Mouse (Mus musculus) CH12.LX (cell line): ENCODE data around the gene Lin7b. TPM values are rescaled to one million over a fixed set of nuclear protein-coding genes. Genes with fewer than 3 reads are reported as not detected.

ENCODE experiments used
- DNase-seq: peaks from one replicate; pipeline ENCODE4 v3.0.0-alpha.2; 2013; ENCODE audit errors: extremely low read depth
- H3K27ac ChIP-seq: 2 replicates; pipeline ENCODE4 v1.5.1; 2012; ENCODE audit warnings: low read depth, mild to moderate bottlenecking, control low read depth, moderate library complexity; ENCODE audit not compliant: insufficient read depth
- H3K27me3 ChIP-seq: replicated peaks from 2 replicates; pipeline ENCODE3; 2012; ENCODE audit warnings: inconsistent platforms
- H3K36me3 ChIP-seq, 2 experiments: replicated peaks in 1 of 2; 2 replicates each; pipeline versions ENCODE3 to v1.6.1; 2012; ENCODE audit warnings: inconsistent platforms in 1 of 2, low read length in 1 of 2, mild to moderate bottlenecking in 1 of 2, mixed read lengths in 1 of 2, moderate library complexity in 1 of 2; ENCODE audit not compliant: control insufficient read depth in 1 of 2, insufficient read depth in 1 of 2
- H3K4me1 ChIP-seq, 2 experiments: 2 replicates each; pipeline ENCODE4 v1.6.1; 2012; ENCODE audit warnings: inconsistent platforms in 1 of 2, moderate library complexity in 1 of 2; ENCODE audit not compliant: insufficient read depth in 2 of 2, control insufficient read depth in 1 of 2
- H3K4me2 ChIP-seq: 2 replicates; pipeline ENCODE4 v1.6.1; 2012; ENCODE audit warnings: low read depth, mild to moderate bottlenecking, control low read depth; ENCODE audit not compliant: poor library complexity, insufficient read depth, severe bottlenecking
- H3K4me3 ChIP-seq, 3 experiments: fragments of 150-350 bp in 1 of 3; sonication (generic) in 1 of 3; replicated peaks in 1 of 3; 2 replicates each; pipeline versions ENCODE3 to v1.5.1; 2011 to 2012; ENCODE audit warnings: low read depth in 2 of 3, low read length in 2 of 3, mild to moderate bottlenecking in 2 of 3, moderate library complexity in 2 of 3, control low read depth in 1 of 3, improper control_type of control experiment in 1 of 3, inconsistent platforms in 1 of 3, mixed read lengths in 1 of 3; ENCODE audit not compliant: poor library complexity in 1 of 3
- H3K79me2 ChIP-seq: replicated peaks from 2 replicates; pipeline ENCODE4 v1.6.1; 2012; ENCODE audit warnings: mild to moderate bottlenecking, moderate library complexity; ENCODE audit not compliant: control insufficient read depth, poor library complexity, insufficient read depth, severe bottlenecking; ENCODE audit errors: extremely low read depth
- H3K9ac ChIP-seq: 2 replicates; pipeline ENCODE4 v1.6.1; 2012; ENCODE audit warnings: low read depth, mild to moderate bottlenecking, control low read depth, moderate library complexity; ENCODE audit not compliant: insufficient read depth
- H3K9me3 ChIP-seq: replicated peaks from 2 replicates; pipeline ENCODE3; 2012; ENCODE audit warnings: low read length, inconsistent platforms, mixed read lengths
- BHLHE40 ChIP-seq: IDR thresholded peaks from 2 replicates; pipeline ENCODE4 v1.6.1; 2011; ENCODE audit warnings: mild to moderate bottlenecking, low read depth, low read length, improper control_type of control experiment
- CHD1 ChIP-seq: IDR thresholded peaks from 2 replicates; pipeline ENCODE4 v1.6.1; 2012; ENCODE audit warnings: low read depth, low read length, improper control_type of control experiment, inconsistent platforms
- CHD2 ChIP-seq: IDR thresholded peaks from 2 replicates; pipeline ENCODE4 v1.6.1; 2011; ENCODE audit warnings: low read length, improper control_type of control experiment
- CTCF ChIP-seq, 2 experiments: IDR thresholded peaks in 1 of 2; conservative IDR thresholded peaks in 1 of 2; 2 replicates each; pipeline ENCODE4 v1.5.1; 2011 to 2012; ENCODE audit warnings: low read depth in 2 of 2, low read length in 2 of 2, improper control_type of control experiment in 1 of 2, inconsistent platforms in 1 of 2, mild to moderate bottlenecking in 1 of 2, moderate library complexity in 1 of 2
- HCFC1 ChIP-seq: IDR thresholded peaks from 2 replicates; pipeline ENCODE4 v1.6.1; 2012; ENCODE audit warnings: low read depth, mild to moderate bottlenecking, inconsistent platforms, low read length, improper control_type of control experiment
- JUND ChIP-seq: conservative IDR thresholded peaks from 2 replicates; pipeline ENCODE4 v1.6.1; 2011; ENCODE audit warnings: low read depth, low read length, improper control_type of control experiment
- KAT2A ChIP-seq: IDR thresholded peaks from 2 replicates; pipeline ENCODE4 v1.6.1; 2012; ENCODE audit warnings: low read length, improper control_type of control experiment, inconsistent platforms; ENCODE audit not compliant: insufficient replicate concordance
- MAX ChIP-seq: IDR thresholded peaks from 2 replicates; pipeline ENCODE4 v1.6.1; 2011; ENCODE audit warnings: low read length, improper control_type of control experiment
- MAZ ChIP-seq: IDR thresholded peaks from 2 replicates; pipeline ENCODE4 v1.6.1; 2012; ENCODE audit warnings: low read depth, mild to moderate bottlenecking, inconsistent platforms, low read length, improper control_type of control experiment, moderate library complexity
- MEF2A ChIP-seq: IDR thresholded peaks from 2 replicates; pipeline ENCODE4 v1.6.1; 2014; ENCODE audit warnings: low read depth, mild to moderate bottlenecking, inconsistent platforms, low read length, improper control_type of control experiment, borderline replicate concordance
- NELFE ChIP-seq: IDR thresholded peaks from 2 replicates; pipeline ENCODE4 v1.6.1; 2011; ENCODE audit warnings: low read depth, low read length, improper control_type of control experiment
- POLR2AphosphoS2 ChIP-seq: IDR thresholded peaks from 2 replicates; pipeline ENCODE4 v1.6.1; 2011; ENCODE audit warnings: low read depth, low read length, improper control_type of control experiment
- SIN3A ChIP-seq: IDR thresholded peaks from 2 replicates; pipeline ENCODE4 v1.6.1; 2012; ENCODE audit warnings: low read length, improper control_type of control experiment, inconsistent platforms
- TBP ChIP-seq: conservative IDR thresholded peaks from 2 replicates; pipeline ENCODE4 v1.6.1; 2011; ENCODE audit warnings: low read depth, low read length, improper control_type of control experiment
- TCF12 ChIP-seq: IDR thresholded peaks from 2 replicates; pipeline ENCODE4 v1.6.1; 2014; ENCODE audit warnings: low read depth, mild to moderate bottlenecking, inconsistent platforms, low read length, improper control_type of control experiment
- USF1 ChIP-seq: IDR thresholded peaks from 2 replicates; pipeline ENCODE4 v1.6.1; 2014; ENCODE audit warnings: low read depth, mild to moderate bottlenecking, inconsistent platforms, low read length, improper control_type of control experiment
- USF2 ChIP-seq: conservative IDR thresholded peaks from 2 replicates; pipeline ENCODE4 v1.6.1; 2011; ENCODE audit warnings: low read depth, low read length, improper control_type of control experiment
- ZC3H11A ChIP-seq: IDR thresholded peaks from 2 replicates; pipeline ENCODE4 v1.6.1; 2012; ENCODE audit warnings: low read depth, mild to moderate bottlenecking, inconsistent platforms, low read length, improper control_type of control experiment
- ZKSCAN1 ChIP-seq: IDR thresholded peaks from 2 replicates; pipeline ENCODE4 v1.6.1; 2012; ENCODE audit warnings: low read depth, inconsistent platforms, low read length, improper control_type of control experiment, borderline replicate concordance
- ZNF384 ChIP-seq: IDR thresholded peaks from 2 replicates; pipeline ENCODE4 v1.6.1; 2012; ENCODE audit warnings: low read depth, low read length, improper control_type of control experiment, inconsistent platforms
- dilution Hi-C: fragments of 300-500 bp; cut with MboI; formaldehyde crosslinking; loops from 2 replicates; pipeline ENCODE4 v1.14.3; 2020; ENCODE audit warnings: low sequenced_read_pairs; ENCODE audit not compliant: extremely low pct_unique_long_range_greater_than_20kb, extremely low pct_ligation_motif_present
- in situ Hi-C: fragments of 300-500 bp; cut with MboI; formaldehyde crosslinking; loops from 3 replicates; pipeline ENCODE4 v1.14.3; 2019; ENCODE audit warnings: low sequenced_read_pairs, low pct_ligation_motif_present, low pct_unique_long_range_greater_than_20kb, mixed read lengths
- polyA plus RNA-seq: library from polyadenylated mRNA; unstranded; fragments of >175 nt; gene quantifications from 2 replicates; pipeline ENCODE4 v1.2.1, GENCODE M21; 2012; ENCODE audit warnings: low read depth; ENCODE audit not compliant: insufficient read length
- total RNA-seq, 2 experiments: library from RNA; depleted of rRNA; stranded (reverse); fragments of 300-350 nt in 1 of 2; fragments of >200 nt in 1 of 2; gene quantifications; 2 replicates each; pipeline ENCODE4 v1.2.3; 2012 to 2014

Gene Lin7b
- total and polyA plus RNA-seq, 3 experiments, result 3.8 to 10.4 (median 4.4) TPM

DNA sequence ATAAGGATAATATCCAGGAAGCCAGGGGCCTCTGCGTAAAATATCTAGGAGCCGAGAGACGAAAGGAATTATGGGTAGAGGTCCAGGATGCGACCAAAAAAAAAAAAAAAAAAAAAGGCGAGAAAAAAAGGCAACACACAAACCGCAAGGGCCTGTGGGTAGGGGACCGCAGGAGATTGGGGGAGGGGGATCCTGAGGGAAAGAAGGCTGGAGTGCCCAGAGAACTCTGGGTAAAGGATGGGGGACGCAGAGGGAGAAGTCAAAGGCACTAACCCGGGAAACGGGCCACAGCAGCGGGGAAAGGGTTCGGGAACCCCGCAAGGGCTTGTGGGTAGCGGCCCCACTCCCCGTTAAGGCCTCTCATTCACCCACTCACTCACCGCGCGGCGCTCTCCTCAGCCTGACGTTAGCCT is 24.8 kb upstream of the Lin7b start:
- H3K27ac ChIP-seq, result peak overlapping the region; percentile 71
- in situ Hi-C loops, result loop anchor here (10.0 kb wide), 1 partner anchor 90 kb away; no protein-coding TSS in a partner anchor
- H3K9ac ChIP-seq, result peak overlapping the region; percentile 84
- DNase-seq, result no peak
- peak overlapping the region; percentile 87; the same call in 1 of the 2 replicates for H3K4me2 ChIP-seq
- H3K27me3 ChIP-seq, result no peaks in the 10 kb centered on the region
- no peaks in the 10 kb centered on the region for H3K9me3 ChIP-seq
- peaks cover 26 to 41% of the 10 kb centered on the region in 2 experiments for H3K36me3 ChIP-seq
- TF ChIP-seq ZC3H11A (no peak), ZNF384 (peak; percentile 93)
- dilution Hi-C loops, result no loop called here
- peak overlapping the region; percentile 78 to 97 (median 89) for H3K4me3 ChIP-seq
- H3K4me1 ChIP-seq, result peaks cover 0 to 24% of the 10 kb centered on the region in 2 experiments; a peak in 2 of 4 replicates
- peaks cover 44% of the 10 kb centered on the region for H3K79me2 ChIP-seq

DNA sequence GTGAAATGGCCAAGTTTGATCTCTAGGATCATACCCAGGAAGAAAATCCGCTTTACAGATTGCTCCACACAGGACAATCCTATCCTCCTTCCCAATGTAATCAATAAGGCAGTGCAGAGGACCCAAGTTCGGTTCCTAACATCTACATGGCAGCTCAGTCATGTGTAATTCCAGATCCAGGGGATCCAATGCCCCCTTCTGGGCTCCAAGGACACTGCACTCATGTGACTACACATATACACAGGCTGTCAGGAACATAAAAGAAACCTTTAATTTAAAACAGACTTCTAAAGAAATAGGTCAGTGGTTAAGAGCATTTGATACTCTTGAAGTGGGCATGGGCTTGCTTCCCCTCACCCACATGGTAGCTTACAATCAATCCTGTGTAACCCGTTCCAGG is 15.7 kb upstream of the Lin7b start:
- Histone ChIP-seq H3K4me2 (no peak overlapping the region), H3K27me3 (no peaks in the 10 kb centered on the region), H3K79me2 (peaks cover 47% of the 10 kb centered on the region), H3K36me3 (peaks cover 86 to 97% of the 10 kb centered on the region in 2 experiments), H3K9me3 (no peaks in the 10 kb centered on the region), H3K4me3 (no peak overlapping the region), H3K9ac (no peak overlapping the region), H3K4me1 (no peaks in the 10 kb centered on the region), H3K27ac (no peak overlapping the region)
- no peak for DNase-seq
- dilution Hi-C loops (no loop called here), in situ Hi-C loops (no loop called here)
- TF ChIP-seq CHD2 (no peak), KAT2A (no peak), ZNF384 (no peak), CTCF (conservative IDR thresholded peaks at IDR 0.05 in 1 of 2, IDR thresholded peaks at IDR 0.05 in 1 of 2; ENCODE audit: low read depth in 2 of 2, low read length in 2 of 2) (no peak), BHLHE40 (no peak), JUND (no peak), NELFE (no peak), USF2 (no peak), ZKSCAN1 (no peak), CHD1 (no peak), POLR2AphosphoS2 (no peak)

- in situ Hi-C loops (no loop called here), dilution Hi-C loops (no loop called here)
- peaks cover 75 to 91% of the 10 kb centered on the region in 2 experiments for H3K36me3 ChIP-seq
Measured at GRCm38 (mm10) chr7:45376057-45376456, 5.7 kb upstream of the Lin7b start.

More at GRCm38 (mm10) chr7:45376057-45376456, 5.7 kb upstream of the Lin7b start:
- no peak overlapping the region for H3K27ac ChIP-seq
- no peak for DNase-seq
- H3K9me3 ChIP-seq, result no peaks in the 10 kb centered on the region
- no peak overlapping the region for H3K4me3 ChIP-seq
- H3K79me2 ChIP-seq, result no peaks in the 10 kb centered on the region; the same call in 1 of the 2 replicates
- H3K9ac ChIP-seq, result no peak overlapping the region
- H3K4me1 ChIP-seq, result no peaks in the 10 kb centered on the region
- no peak overlapping the region for H3K4me2 ChIP-seq
- TF ChIP-seq HCFC1 (no peak), CHD2 (no peak), TBP (no peak), CTCF (conservative IDR thresholded peaks at IDR 0.05 in 1 of 2, IDR thresholded peaks at IDR 0.05 in 1 of 2; ENCODE audit: low read depth in 2 of 2, low read length in 2 of 2) (no peak), POLR2AphosphoS2 (no peak), MAX (no peak), USF1 (no peak), ZNF384 (no peak), SIN3A (no peak), MAZ (no peak), TCF12 (no peak), MEF2A (no peak)
- no peaks in the 10 kb centered on the region for H3K27me3 ChIP-seq
